Mouse (Mus musculus) cerebellum, postnatal 25 days (tissue): ENCODE measurements around the gene Fam83c.

ENCODE experiments used
- DNase-seq, 2 experiments: peaks; one replicate each; pipeline ENCODE4 v3.0.0; 2021; ENCODE audit warnings: mixed read lengths in 2 of 2

Gene Fam83c

GRCm38 (mm10) chr2:155826630-155827424 lies 7.8 kb downstream of the Fam83c start, which contains the start of gene Eif6:
TSS of gene Eif6 (minus strand) at chr2:155826925.
- peak; percentile 82 to 90 for DNase-seq

DNA sequence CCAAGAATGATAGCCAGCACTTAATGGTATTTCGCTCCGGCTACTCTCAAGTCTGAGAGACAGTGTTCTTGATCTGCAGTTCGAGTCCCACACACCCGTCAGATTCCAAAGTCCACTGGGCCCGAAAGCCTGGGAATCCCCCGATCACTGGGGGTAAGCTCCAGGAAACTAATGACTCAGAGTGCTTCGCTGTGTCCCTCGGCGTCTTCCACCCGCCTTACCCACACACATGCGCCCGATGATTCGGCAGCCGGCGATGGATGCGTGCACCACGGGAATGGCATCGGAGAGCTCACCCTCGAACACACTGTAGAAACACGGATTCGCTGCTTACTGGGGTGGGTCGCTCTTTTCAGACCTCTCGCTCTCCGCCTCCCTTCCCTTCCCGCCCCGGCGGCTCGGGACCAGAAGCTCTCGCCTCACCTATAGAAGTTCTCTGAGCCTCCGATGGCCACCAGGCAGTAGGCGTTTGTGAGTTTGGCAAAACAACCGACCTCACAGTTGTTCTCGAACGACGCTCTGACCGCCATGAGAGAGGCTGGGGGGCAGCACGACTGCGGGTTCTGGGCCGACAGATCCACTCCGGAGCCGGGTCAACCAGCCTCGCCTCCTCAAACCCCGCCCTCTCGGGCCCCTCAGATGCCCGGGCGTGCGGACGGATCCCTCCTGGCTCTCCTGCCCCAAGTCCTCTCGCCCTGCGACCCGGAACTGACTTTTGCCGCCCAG lies 8.6 kb downstream of the Fam83c start:
- peak in 1 of 2 experiments; percentile 27 for DNase-seq

- DNase-seq, result peak in 1 of 2 experiments; percentile 11
These were observed 10.9 kb downstream of the Fam83c start for GRCm38 (mm10) chr2:155823722-155824121.

GRCm38 (mm10) chr2:155820779-155821178 lies 13.9 kb downstream of the Fam83c start:
- peak in 1 of 2 experiments; percentile 21 for DNase-seq

GRCm38 (mm10) chr2:155819449-155820251 lies 15.0 kb downstream of the Fam83c start:
- peak; percentile 50 to 65 for DNase-seq

DNA sequence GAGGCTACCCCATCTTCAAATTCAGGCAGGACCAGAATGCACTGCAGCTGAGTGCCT lies 15.4 kb downstream of the Fam83c start, which contains the start of gene BC029722:
Gene BC029722 (minus strand): TSS at position 35 of the 57 bp plus-strand sequence.
- no peak for DNase-seq

DNA sequence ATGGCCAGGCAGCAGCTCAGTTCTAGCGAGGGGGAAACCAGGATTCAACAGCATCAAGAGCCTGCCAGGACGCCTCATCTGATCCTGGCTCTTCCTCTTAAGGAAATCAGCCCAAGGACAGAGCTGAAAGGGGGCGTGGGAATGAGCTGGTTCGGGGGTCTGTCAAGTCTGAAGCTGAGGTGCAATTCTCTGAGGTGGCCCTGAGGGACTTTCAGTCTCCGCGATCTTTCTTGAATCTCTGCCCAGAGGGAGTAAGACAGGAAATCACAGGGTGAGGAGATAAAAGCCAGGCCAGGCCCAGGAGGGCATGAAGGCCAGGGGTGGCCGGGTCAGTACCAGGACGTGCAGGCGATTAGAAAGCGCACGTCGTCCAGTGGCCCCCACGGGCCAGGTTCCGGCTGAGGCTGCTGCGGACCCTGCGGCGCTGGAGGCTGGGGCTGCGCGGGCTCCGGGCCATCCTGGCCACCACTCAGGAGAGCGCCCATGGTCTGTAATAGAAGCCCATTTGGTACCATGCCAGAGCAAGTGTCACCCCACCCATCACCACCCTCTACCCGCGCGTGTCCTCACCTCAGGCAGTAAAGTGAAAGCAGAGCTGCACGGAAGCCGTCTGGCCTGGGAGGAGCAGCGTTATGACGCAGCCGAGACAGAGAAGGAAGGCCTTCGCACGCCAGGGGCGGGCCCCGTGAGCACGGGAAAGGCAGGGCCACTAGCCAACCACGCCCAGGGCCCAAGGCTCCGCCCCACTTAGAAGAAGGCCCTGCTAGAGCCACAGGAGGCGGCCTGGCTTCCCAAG lies 15.9 kb downstream of the Fam83c start:
- peak; percentile 91 to 94 for DNase-seq

DNA sequence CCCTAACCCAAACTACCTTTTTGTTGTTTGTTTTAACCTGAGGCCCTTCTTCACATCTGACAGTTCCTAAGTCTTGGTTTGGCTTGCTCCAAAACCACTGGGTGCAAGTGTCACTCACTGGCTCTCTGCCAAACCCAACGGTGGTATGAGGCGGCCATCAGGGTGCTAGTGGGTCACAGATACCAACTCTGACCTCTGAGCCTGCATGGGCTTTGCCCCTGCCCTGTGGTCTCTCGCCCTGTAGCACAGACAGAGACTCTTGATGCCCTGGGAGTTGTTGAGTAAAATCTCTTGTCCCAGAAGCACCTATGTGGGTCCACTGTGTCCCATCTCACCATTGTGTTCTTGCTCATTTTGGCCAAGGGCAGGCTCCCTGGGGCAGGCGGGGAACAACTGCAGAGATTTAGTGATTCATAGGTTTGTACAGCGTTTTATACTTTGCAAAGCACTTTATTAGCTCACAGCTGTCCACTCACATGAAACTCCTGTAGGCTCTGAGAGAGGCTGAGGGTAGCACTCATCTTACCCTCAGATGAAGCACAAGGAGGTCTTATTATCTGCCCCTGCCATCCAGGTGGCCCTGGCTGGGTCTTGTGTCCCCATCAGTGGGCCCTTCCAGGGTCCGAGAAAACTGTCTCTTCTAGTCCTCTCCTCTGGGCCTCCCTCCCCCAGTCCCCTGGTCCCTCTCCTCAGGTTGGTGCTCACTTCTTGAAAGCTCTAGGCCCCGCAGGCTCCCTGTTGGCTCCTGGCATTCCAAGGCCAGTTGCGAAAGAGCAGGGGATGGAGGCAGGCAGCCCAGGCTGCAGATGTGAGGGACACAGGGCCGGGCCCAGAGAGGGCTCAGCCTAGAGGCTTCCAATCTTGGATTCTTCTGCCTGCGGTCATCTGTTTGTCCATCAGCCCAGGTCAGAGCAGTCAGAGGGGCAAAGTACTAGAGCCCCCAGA lies 17.1 kb downstream of the Fam83c start:
- DNase-seq, result peak; percentile 54 to 66

DNA sequence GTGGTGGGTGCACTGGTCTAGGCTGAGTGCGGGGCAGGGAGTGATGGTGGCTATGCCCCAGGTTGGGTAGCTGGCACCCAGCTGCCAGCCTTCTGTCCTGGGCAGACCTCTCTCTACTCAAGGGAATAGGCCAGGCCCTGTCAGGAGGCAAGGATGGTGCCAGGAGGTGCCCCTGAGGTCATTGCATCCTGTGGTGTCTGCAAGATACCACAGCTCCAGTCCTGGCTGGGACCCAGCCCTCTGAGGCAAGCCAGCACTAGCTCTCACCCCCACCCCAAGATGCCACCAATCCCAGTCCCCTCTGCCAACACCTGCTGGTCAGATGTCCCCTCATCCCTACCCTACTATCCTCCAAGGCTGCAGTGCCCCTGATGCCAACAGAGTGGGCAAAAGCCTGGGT lies 18.5 kb downstream of the Fam83c start:
- DNase-seq, result peak; percentile 74 to 82

DNA sequence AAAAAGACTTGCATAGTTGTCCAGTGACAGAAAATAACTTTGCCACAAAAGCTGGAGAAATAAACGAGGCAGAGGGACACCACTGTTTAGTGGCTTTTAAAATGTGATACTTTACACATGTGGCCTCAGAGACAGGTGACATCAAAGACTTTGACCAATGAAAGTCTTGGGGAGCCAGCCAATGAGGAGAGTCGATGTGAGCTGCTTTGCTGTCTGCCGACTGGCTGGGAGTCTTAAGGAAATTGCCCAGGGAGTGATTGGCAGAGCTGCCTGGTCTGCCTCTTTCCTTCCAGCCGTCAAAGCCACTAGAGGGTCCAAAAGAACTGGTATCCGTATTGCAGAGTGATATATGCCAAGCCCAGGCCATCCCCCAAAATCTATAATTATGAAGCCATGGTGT lies 19.8 kb downstream of the Fam83c start:
- peak; percentile 40 to 43 for DNase-seq

- peak; percentile 17 to 39 for DNase-seq
These were observed 22.0 kb downstream of the Fam83c start for GRCm38 (mm10) chr2:155812637-155813036.

- peak; percentile 98 for DNase-seq
These were observed 22.7 kb downstream of the Fam83c start for GRCm38 (mm10) chr2:155811821-155812396.

DNA sequence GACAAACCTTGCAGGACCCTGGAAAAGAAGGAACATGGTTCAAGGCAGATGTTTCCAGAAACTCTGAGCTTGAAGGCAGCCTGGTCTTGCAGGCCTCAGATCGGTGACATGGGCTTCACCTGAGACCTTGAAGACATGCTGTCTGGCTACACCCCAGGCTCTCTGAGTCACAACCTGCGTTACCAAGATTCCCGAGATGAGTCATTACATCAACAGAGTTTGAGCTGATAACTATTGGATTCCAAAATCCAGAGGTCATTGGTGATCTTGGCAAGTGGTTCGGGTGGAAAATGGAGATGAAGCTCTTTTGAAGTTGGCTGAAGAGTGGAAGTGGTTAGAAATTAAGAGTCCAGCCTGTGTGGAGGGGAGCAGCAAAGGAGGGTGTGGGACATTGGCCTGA lies 25.0 kb downstream of the Fam83c start:
- peak in 1 of 2 experiments; percentile 45 for DNase-seq

DNA sequence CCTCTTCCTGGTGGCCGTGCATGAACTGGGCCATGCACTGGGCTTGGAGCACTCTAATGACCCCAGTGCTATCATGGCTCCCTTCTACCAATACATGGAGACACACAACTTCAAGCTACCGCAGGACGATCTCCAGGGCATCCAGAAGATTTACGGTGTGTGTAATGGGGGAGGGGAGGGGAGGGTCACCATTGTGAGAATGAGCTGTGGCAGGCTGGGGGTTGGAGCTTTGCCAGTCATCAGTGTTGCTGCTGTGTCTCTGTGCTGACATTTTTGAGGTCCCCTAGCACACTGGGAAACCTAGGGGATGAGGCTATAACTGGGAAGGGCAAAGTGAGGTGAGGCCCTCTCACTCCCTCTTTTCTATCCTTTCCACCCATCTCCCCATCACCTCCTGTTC lies 27.2 kb downstream of the Fam83c start:
- peak; percentile 42 to 55 for DNase-seq

DNA sequence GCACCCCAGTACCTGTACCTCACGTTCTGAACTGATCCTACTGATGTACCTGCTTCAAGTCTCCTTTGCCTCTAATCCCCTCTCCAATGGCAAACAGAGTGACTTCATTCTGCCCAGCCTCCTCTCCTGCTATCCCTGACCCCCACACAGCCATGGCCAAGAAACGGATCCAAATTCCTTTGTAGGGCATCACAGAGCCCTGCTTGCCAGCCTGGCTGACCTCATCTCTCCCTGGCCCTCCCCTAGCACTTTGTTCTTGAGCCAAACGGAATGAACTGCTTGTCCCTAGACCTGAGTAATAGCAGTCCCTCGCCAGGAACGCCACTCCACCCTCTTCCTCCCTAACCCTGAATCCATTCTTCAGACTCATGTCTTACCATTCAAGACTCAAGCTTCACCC lies 28.1 kb downstream of the Fam83c start:
- DNase-seq, result peak; percentile 90 to 91

DNA sequence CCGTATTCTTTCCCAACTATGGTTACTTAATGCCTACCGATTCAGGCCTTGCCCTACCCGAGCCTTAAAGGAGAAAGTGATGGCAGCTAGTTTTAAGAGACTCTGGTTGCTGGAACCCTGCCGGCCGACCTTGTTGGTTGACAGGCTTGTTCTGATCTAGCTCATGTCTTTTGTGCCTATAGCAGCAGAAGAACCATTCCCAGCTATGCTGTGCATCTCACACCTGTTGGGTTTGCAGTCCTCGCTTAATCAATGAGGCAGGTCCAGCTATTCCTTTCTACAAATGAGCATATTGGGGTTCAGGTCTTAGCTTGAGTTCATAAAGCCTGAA lies 28.8 kb downstream of the Fam83c start:
- peak in 1 of 2 experiments; percentile 62 for DNase-seq

DNA sequence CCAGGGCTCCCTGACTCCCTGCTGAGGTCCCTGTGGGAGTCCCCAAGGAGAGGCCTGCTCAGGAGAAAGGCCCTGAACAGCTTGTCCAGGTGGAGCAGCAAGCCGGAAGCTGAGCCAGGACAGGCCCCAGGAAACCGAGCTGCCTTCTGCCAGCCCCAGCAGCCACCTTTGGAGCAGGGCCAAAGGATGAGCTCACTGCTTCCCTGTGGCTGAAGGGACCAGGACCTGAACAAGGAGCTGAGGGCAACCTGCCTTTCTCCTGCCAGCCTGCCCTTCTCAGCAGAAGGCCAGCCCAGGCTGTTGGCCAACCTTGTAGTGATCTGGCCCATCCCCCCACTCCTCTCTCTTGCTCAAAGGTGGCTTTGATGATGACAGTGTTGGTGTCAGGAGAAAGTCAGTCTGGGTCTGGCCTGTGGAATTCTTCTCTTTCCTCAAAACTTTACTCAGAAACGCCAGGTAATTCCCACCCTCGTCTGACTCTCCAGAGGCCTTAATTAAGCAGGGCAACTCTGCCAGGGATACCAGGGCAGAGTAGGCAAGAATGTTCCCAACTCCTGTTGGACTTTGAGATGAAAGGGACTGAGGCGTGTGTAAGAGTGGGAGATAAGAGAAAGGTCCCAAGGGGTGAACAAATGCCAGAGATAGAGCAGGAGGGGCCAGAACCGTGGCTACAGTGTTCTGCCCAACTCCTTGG lies 29.3 kb downstream of the Fam83c start:
- DNase-seq, result peak; percentile 99

DNA sequence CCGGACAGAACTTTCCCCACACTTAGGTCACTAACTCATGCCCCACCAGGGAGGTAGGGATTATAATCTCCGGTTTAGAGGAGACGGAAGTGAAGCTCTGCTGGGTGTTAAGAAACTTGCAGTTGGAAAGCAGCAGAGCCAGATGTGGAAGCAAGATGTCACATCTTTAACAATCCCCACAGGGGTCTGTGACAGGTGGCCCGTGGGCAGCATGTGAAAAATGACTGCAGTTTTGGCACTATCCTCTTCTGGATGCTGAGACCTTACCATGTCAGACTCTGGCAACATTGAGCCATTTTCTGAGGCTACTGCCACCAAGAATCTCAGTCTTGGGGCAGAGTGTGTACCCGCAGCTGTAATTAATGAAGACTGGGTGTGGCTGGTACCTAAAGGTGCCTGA lies 30.6 kb downstream of the Fam83c start:
- DNase-seq, result peak in 1 of 2 experiments; percentile 53

DNA sequence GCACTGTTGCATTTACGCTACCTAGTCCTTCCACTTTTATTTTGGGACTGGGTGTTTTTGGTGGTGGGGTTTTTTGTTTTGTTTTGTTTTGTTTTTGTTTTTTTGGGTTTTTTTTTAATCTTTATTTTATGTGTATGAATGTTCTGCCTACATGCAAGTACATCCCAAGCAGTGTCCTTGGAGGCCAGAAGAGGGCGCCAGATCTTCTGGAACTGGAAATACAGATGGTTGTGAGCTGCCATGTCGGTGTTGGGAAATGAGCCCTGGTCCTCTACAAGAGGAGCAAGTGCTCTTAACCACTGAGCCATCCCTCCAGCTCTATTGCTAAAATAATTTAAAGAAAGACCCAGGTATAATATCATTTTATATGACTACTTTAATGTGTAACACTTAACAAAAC lies 31.9 kb downstream of the Fam83c start:
- peak; percentile 54 to 72 for DNase-seq

DNA sequence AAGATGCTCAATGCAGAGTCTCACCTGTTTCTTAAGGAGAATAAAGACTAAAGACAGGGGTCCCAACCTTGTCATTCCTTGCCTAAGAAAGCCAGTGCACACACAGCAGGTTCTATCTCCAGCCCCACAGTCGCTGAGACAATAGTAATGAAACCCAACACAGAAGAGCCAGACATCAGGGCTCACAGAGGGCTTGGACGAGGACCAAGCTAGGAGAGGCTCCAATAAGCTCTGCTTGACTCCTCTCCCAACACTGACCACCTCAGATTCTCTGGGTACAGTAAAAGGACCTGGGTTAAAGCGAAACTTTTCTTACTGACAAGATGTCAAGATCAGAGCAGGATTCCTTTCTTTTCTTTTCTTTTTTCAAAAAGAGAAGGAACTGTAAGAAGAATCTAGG lies 36.0 kb downstream of the Fam83c start:
- peak; percentile 37 to 62 for DNase-seq
